Mouse (Mus musculus): ENCODE measurements around the gene Dnajc11.

Gene Dnajc11

GRCm38 (mm10) chr4:151986650-151987049 lies 53.2 kb downstream of the Dnajc11 start:
- DNase-seq, result no peak

- DNase-seq, result no peak
Observed at GRCm38 (mm10) chr4:151988014-151988341, 54.5 kb downstream of the Dnajc11 start.

GRCm38 (mm10) chr4:151988342-151989109 lies 55.0 kb downstream of the Dnajc11 start, which contains the start of gene Thap3:
Gene Thap3 (minus strand): TSS chr4:151988997.
- DNase-seq, result peak; percentile 76 to 77

- DNase-seq, result no peak
Observed at GRCm38 (mm10) chr4:151989110-151989488, 55.6 kb downstream of the Dnajc11 start.

- no peak for DNase-seq
Observed at GRCm38 (mm10) chr4:151992091-151992490, 58.6 kb downstream of the Dnajc11 start.

GRCm38 (mm10) chr4:151993035-151993434 lies 59.5 kb downstream of the Dnajc11 start:
- DNase-seq, result no peak

- no peak for DNase-seq
Observed at GRCm38 (mm10) chr4:151994228-151995171, 61.0 kb downstream of the Dnajc11 start.

- DNase-seq, result no peak
Observed at GRCm38 (mm10) chr4:151995371-151996172, 62.1 kb downstream of the Dnajc11 start.

GRCm38 (mm10) chr4:151996173-151996950 lies 62.9 kb downstream of the Dnajc11 start, which contains the start of gene Phf13:
Gene Phf13 (minus strand): TSS chr4:151996258.
- peak; percentile 98 for DNase-seq

- no peak for DNase-seq
Observed at GRCm38 (mm10) chr4:151996951-151997222, 63.4 kb downstream of the Dnajc11 start.

- DNase-seq, result no peak
Observed at GRCm38 (mm10) chr4:151997701-151998100, 64.2 kb downstream of the Dnajc11 start.

- no peak for DNase-seq
Observed at GRCm38 (mm10) chr4:151999481-151999880, 66.0 kb downstream of the Dnajc11 start.

- no peak for DNase-seq
Observed at GRCm38 (mm10) chr4:152000906-152001305, 67.4 kb downstream of the Dnajc11 start.

GRCm38 (mm10) chr4:152001335-152001734 lies 67.8 kb downstream of the Dnajc11 start:
- DNase-seq, result no peak

GRCm38 (mm10) chr4:152002063-152002462 lies 68.6 kb downstream of the Dnajc11 start:
- DNase-seq, result no peak

GRCm38 (mm10) chr4:152006137-152006536 lies 72.6 kb downstream of the Dnajc11 start:
- DNase-seq, result no peak

GRCm38 (mm10) chr4:152006812-152007211 lies 73.3 kb downstream of the Dnajc11 start:
- DNase-seq, result no peak

GRCm38 (mm10) chr4:152007481-152008147 lies 74.1 kb downstream of the Dnajc11 start:
- no peak for DNase-seq

- DNase-seq, result no peak
Observed at GRCm38 (mm10) chr4:152008148-152008500, 74.6 kb downstream of the Dnajc11 start.

- peak; percentile 87 to 89 for DNase-seq
Observed at GRCm38 (mm10) chr4:152008622-152009075, 75.2 kb downstream of the Dnajc11 start, which contains the start of gene Klhl21. Gene Klhl21 (plus strand): TSS chr4:152008803.
